8 mouse cellular contexts compared by ENCODE assay signal in genomic region chr3:145408045-145408444, GRCm38 (mm10).
DNase-seq lines count a peak whose midpoint lies in the region; ATAC-seq and TF ChIP-seq lines count a peak whose summit lies in the region.
"Had no signal": no experiment of that assay in that cellular context is flagged by ENCODE, and none has a peak within 500 bp of the region (broad histone marks: within the 10 kb centered on the region; RNA-seq: fewer than 3 reads in every experiment).

No protein-coding gene starts in this region.

- no peaks in the 10 kb centered on the region for H3K36me3 ChIP-seq in kidney, embryonic 16.5 days (ENCODE audit: insufficient read depth, low read length)
- H3K36me3 ChIP-seq in G1E (replicated peaks) = no peaks in the 10 kb centered on the region
- H3K36me3 ChIP-seq: limb, embryonic 15.5 days had no signal

- H3K4me1 ChIP-seq in kidney, embryonic 16.5 days (ENCODE audit: insufficient read depth, low read length) = no peaks in the 10 kb centered on the region
- no peaks in the 10 kb centered on the region for H3K4me1 ChIP-seq in G1E (ENCODE audit: insufficient read depth, low read depth, low read length)
- H3K4me1 ChIP-seq: limb, embryonic 15.5 days had no signal

- ATAC-seq in kidney, embryonic 16.5 days (ENCODE audit: low FRiP score, low TSS enrichment) = no peak
- ATAC-seq in G1E (ENCODE audit: extremely low read depth, insufficient number of reproducible peaks, low FRiP score, poor library complexity, severe bottlenecking) = no peak
- peak; percentile 90 for ATAC-seq in megakaryocyte progenitor cell, adult 5-6 weeks (replicated peaks; ENCODE audit: poor library complexity)

- no peak overlapping the region for H3K9ac ChIP-seq in kidney, embryonic 16.5 days (replicated peaks; ENCODE audit: low read length)
- H3K9ac ChIP-seq: limb, embryonic 15.5 days had no signal

- peak; percentile 42 for TF ChIP-seq CTCF in G1E (IDR thresholded peaks at IDR 0.05; ENCODE audit: low read depth, low read length)
- TF ChIP-seq CTCF in brain, embryonic 14.5 days (IDR thresholded peaks at IDR 0.05; ENCODE audit: borderline replicate concordance, extremely low read depth, insufficient read depth, insufficient read length) = peak; percentile 44; the same call in 1 of the 2 replicates

- H3K27ac ChIP-seq in kidney, embryonic 16.5 days (ENCODE audit: low read length) = no peak overlapping the region
- H3K27ac ChIP-seq: limb, embryonic 15.5 days had no signal

- no peak overlapping the region for H3K4me2 ChIP-seq in kidney, embryonic 16.5 days (replicated peaks; ENCODE audit: low read depth, low read length)
- H3K4me2 ChIP-seq: limb, embryonic 15.5 days had no signal

- no peaks in the 10 kb centered on the region for H3K27me3 ChIP-seq in kidney, embryonic 16.5 days (ENCODE audit: insufficient read depth, low read length)
- H3K27me3 ChIP-seq in G1E (ENCODE audit: insufficient read depth, low read length) = no peaks in the 10 kb centered on the region
- H3K27me3 ChIP-seq: limb, embryonic 15.5 days had no signal

- peak; percentile 1 to 40 for DNase-seq in kidney, adult 8-10 months
- no peak for DNase-seq in G1E (ENCODE audit: low spot score)
- DNase-seq in brain, embryonic 14.5 days (ENCODE audit: low read depth) = no peak
- DNase-seq in right cerebral cortex, postnatal 14 days = no peak
- DNase-seq in left cerebral cortex, postnatal 14 days (ENCODE audit: low spot score in 2 of 2) = no peak

- no peak for TF ChIP-seq POLR2A in brain, embryonic 14.5 days (IDR thresholded peaks at IDR 0.05; ENCODE audit: borderline replicate concordance, extremely low read depth, insufficient read depth, insufficient read length, poor library complexity, severe bottlenecking)

- H3K4me3 ChIP-seq in kidney, embryonic 16.5 days (ENCODE audit: low read length) = no peak overlapping the region
- no peak overlapping the region for H3K4me3 ChIP-seq in G1E (ENCODE audit: low read depth, low read length)
- H3K4me3 ChIP-seq: limb, embryonic 15.5 days had no signal

- 62% methylated on average over 3 of the region's 3 CpGs for WGBS in kidney, embryonic 16.5 days

- H3K9me3 ChIP-seq in kidney, embryonic 16.5 days (ENCODE audit: low read length) = no peaks in the 10 kb centered on the region
- H3K9me3 ChIP-seq in G1E (replicated peaks) = no peaks in the 10 kb centered on the region
- H3K9me3 ChIP-seq: limb, embryonic 15.5 days had no signal

- intact Hi-C loops in left cerebral cortex, postnatal 14 days (cut with DNase I) = no loop called here

Comparison
In these comparisons a context has a peak if more than half of its experiments do, and no peak if none do; other contexts are left out.
1. DNase-seq: peak in kidney, adult 8-10 months (2 of 2); none in G1E (single experiment), brain, embryonic 14.5 days (single experiment), right cerebral cortex, postnatal 14 days (single experiment) and left cerebral cortex, postnatal 14 days (0 of 2).